In the genomic region with DNA sequence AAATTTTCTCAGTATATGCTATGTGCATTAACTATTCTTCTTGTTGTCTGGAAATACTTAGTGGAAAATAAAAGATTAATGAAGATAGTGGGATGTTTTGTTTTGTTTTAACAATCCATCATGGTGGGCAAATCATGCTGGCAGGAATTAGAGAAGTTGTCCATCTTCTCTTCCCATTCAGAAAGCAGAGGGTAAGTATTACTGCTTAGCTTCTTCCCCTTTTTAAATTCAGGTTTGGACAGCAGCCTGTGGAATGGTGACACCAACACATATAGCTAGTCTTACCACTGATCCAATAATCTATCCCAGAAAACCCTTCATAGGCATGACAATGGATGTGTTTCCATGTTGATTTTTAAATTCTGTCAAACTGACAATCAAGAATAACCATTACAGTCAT, we compare ENCODE assay signal across 26 mouse cellular contexts.
"Had no signal": no experiment of that assay in that cellular context is flagged by ENCODE, and none has a peak within 500 bp of the region (broad histone marks: within the 10 kb centered on the region; RNA-seq: fewer than 3 reads in every experiment).

No protein-coding gene starts in this region.

- H3K4me2 ChIP-seq: heart, embryonic 11.5 days; heart, embryonic 13.5 days; heart, embryonic 15.5 days; hindbrain, embryonic 13.5 days; hindbrain, embryonic 15.5 days; kidney, embryonic 15.5 days; limb, embryonic 13.5 days; limb, embryonic 15.5 days; liver, embryonic 12.5 days had no signal

- ATAC-seq: hindbrain, postnatal 0 days; intestine, embryonic 16.5 days; liver, embryonic 12.5 days had no signal

- H3K9me3 ChIP-seq: heart, embryonic 13.5 days; heart, embryonic 15.5 days; hindbrain, embryonic 13.5 days; hindbrain, embryonic 15.5 days; kidney, embryonic 15.5 days; limb, embryonic 13.5 days; limb, embryonic 15.5 days; liver, embryonic 12.5 days had no signal

- H3K27ac ChIP-seq: gastrocnemius, adult 2 months; heart, adult 2 months; heart, embryonic 13.5 days; heart, embryonic 15.5 days; hindbrain, embryonic 13.5 days; hindbrain, embryonic 15.5 days; hindbrain, postnatal 0 days; kidney, embryonic 15.5 days; kidney, postnatal 0 days; limb, embryonic 13.5 days; limb, embryonic 15.5 days; liver, embryonic 12.5 days had no signal

- H3K27me3 ChIP-seq: heart, embryonic 13.5 days; heart, embryonic 15.5 days; hindbrain, embryonic 13.5 days; hindbrain, embryonic 15.5 days; kidney, embryonic 15.5 days; limb, embryonic 13.5 days; limb, embryonic 15.5 days; liver, embryonic 12.5 days had no signal

- H3K4me3 ChIP-seq: gastrocnemius, adult 2 months; heart, adult 2 months; heart, embryonic 13.5 days; heart, embryonic 15.5 days; hindbrain, embryonic 13.5 days; hindbrain, embryonic 15.5 days; kidney, embryonic 15.5 days; limb, embryonic 13.5 days; limb, embryonic 15.5 days; liver, embryonic 12.5 days had no signal

- H3K9ac ChIP-seq: heart, embryonic 13.5 days; heart, embryonic 15.5 days; hindbrain, embryonic 13.5 days; hindbrain, embryonic 15.5 days; kidney, embryonic 15.5 days; limb, embryonic 13.5 days; limb, embryonic 15.5 days; liver, embryonic 12.5 days had no signal

- H3K4me1 ChIP-seq: heart, embryonic 13.5 days; heart, embryonic 15.5 days; hindbrain, embryonic 13.5 days; hindbrain, embryonic 15.5 days; kidney, embryonic 15.5 days; limb, embryonic 15.5 days; liver, embryonic 12.5 days had no signal

- DNase-seq: gastrocnemius, adult 2 months; gastrocnemius, postnatal 10 days; gastrocnemius, postnatal 25 days; heart, adult 11 months; heart, adult 2 months; heart, postnatal 36 days; kidney, adult 11 months; kidney, adult 2 months; kidney, adult 9 months; kidney, postnatal 14 days; kidney, postnatal 36 days; layer of hippocampus, adult 9-11 months; layer of hippocampus, postnatal 36 days; left cerebral cortex, postnatal 4 days had no signal

- H3K36me3 ChIP-seq: heart, embryonic 13.5 days; heart, embryonic 15.5 days; hindbrain, embryonic 13.5 days; hindbrain, embryonic 15.5 days; kidney, embryonic 15.5 days; limb, embryonic 13.5 days; limb, embryonic 15.5 days; liver, embryonic 12.5 days had no signal
